Mouse (Mus musculus) hindbrain, embryonic 14.5 days (tissue): Measurements from ENCODE around the gene Col6a6. TPM values are rescaled to one million over a fixed set of nuclear protein-coding genes. Genes with fewer than 3 reads are reported as not detected.
"Not testable (repeated sequence)": the region's sequence is repeated elsewhere in the genome, so short reads cannot be mapped to it uniquely, and the experiment has no call there.

Experiments used
- ATAC-seq: fragments of 200-750 bp; cut with Nextera tagmentation; 2 replicates; pipeline ENCODE4 v1.8.0; 2017; ENCODE audit warnings: moderate number of reproducible peaks, mild to moderate bottlenecking, moderate TSS enrichment, moderate library complexity; ENCODE audit not compliant: low FRiP score
- DNase-seq: peaks from one replicate; pipeline ENCODE4 v3.0.0-alpha.2; 2015; ENCODE audit warnings: low spot score
- H3K27ac ChIP-seq: fragments of 300-500 bp; sonication (generic); 2 replicates; pipeline ENCODE4 v1.5.1; 2014; ENCODE audit warnings: mild to moderate bottlenecking, moderate library complexity
- H3K27me3 ChIP-seq: fragments of 300-500 bp; sonication (generic); 2 replicates; pipeline ENCODE4 v1.6.1; 2014; ENCODE audit warnings: mild to moderate bottlenecking, low read length, mixed read lengths; ENCODE audit not compliant: control insufficient read depth, insufficient read depth
- H3K36me3 ChIP-seq: fragments of 300-500 bp; sonication (generic); replicated peaks from 2 replicates; pipeline ENCODE4 v1.6.1; 2014; ENCODE audit not compliant: control insufficient read depth, insufficient read depth
- H3K4me1 ChIP-seq: fragments of 300-500 bp; sonication (generic); replicated peaks from 2 replicates; pipeline ENCODE4 v1.6.1; 2014; ENCODE audit warnings: antibody characterized with exemption, low read length, mixed read lengths; ENCODE audit not compliant: control insufficient read depth, insufficient read depth
- H3K4me2 ChIP-seq: fragments of 300-500 bp; sonication (generic); replicated peaks from 2 replicates; pipeline ENCODE4 v1.6.1; 2014; ENCODE audit warnings: mild to moderate bottlenecking, moderate library complexity
- H3K4me3 ChIP-seq: fragments of 300-500 bp; sonication (generic); replicated peaks from 2 replicates; pipeline ENCODE4 v1.5.1; 2014; ENCODE audit warnings: mild to moderate bottlenecking, low read length
- H3K9ac ChIP-seq: fragments of 300-500 bp; sonication (generic); 2 replicates; pipeline ENCODE4 v1.6.1; 2014
- H3K9me3 ChIP-seq: fragments of 300-500 bp; sonication (generic); 2 replicates; pipeline ENCODE4 v1.6.1; 2016; ENCODE audit warnings: low read length; ENCODE audit not compliant: control insufficient read depth
- WGBS: fragments of 180-500 bp; shearing (Covaris S2); extraction: QIAGEN DNeasy Blood & Tissue Kit; methylation state at CpG from one replicate; pipeline ENCODE4 v1.1.7; 2014; 5-methylcytosine and 5-hydroxymethylcytosine counted together
- polyA plus RNA-seq: library from polyadenylated mRNA; unstranded; fragments of >200 nt; fragmentation: Nextera tagmentation; extraction: Ambion mirVana; gene quantifications from 2 replicates; pipeline ENCODE4 v1.2.1, GENCODE M21; 2014

Gene Col6a6
- polyA plus RNA-seq, 1 experiment from 2014 or later = 0.11 TPM

- H3K9ac ChIP-seq, H3K4me2 ChIP-seq, H3K9me3 ChIP-seq, H3K27ac ChIP-seq, H3K36me3 ChIP-seq, H3K4me1 ChIP-seq, H3K4me3 ChIP-seq, DNase-seq, H3K27me3 ChIP-seq, ATAC-seq: not testable (repeated sequence)
- WGBS = 66% methylated on average over 5 of the region's 5 CpGs
Observed at GRCm38 (mm10) chr9:105841386-105841785, 13.4 kb upstream of the Col6a6 start.

GRCm38 (mm10) chr9:105839147-105839515 lies 11.2 kb upstream of the Col6a6 start:
- Histone ChIP-seq H3K27me3 (no peaks in the 10 kb centered on the region), H3K36me3 (no peaks in the 10 kb centered on the region)

GRCm38 (mm10) chr9:105838396-105839146 lies 10.6 kb upstream of the Col6a6 start:
- Histone ChIP-seq H3K9ac (no peak overlapping the region), H3K27me3 (no peaks in the 10 kb centered on the region), H3K4me2 (no peak overlapping the region), H3K36me3 (no peaks in the 10 kb centered on the region), H3K27ac (no peak overlapping the region), H3K4me3 (no peak overlapping the region), H3K9me3 (no peaks in the 10 kb centered on the region), H3K4me1 (no peaks in the 10 kb centered on the region)
- ATAC-seq (no peak), DNase-seq (no peak)
- 85% methylated on average over 4 of the region's 4 CpGs for WGBS

More at GRCm38 (mm10) chr9:105839147-105839515, 11.2 kb upstream of the Col6a6 start:
- no peak overlapping the region for H3K27ac ChIP-seq
- H3K9me3 ChIP-seq = no peaks in the 10 kb centered on the region
- no peak overlapping the region for H3K9ac ChIP-seq
- H3K4me3 ChIP-seq = no peak overlapping the region
- ATAC-seq (no peak), DNase-seq (no peak)
- H3K4me1 ChIP-seq = no peaks in the 10 kb centered on the region
- WGBS = 83% methylated on average over 5 of the region's 5 CpGs
- no peak overlapping the region for H3K4me2 ChIP-seq

- WGBS = 75% methylated on average over 7 of the region's 7 CpGs
- H3K4me1 ChIP-seq = no peaks in the 10 kb centered on the region
- no peaks in the 10 kb centered on the region for H3K36me3 ChIP-seq
- no peak overlapping the region for H3K4me2 ChIP-seq
- H3K27ac ChIP-seq = no peak overlapping the region
- no peak overlapping the region for H3K9ac ChIP-seq
- ATAC-seq (no peak), DNase-seq (no peak)
- no peaks in the 10 kb centered on the region for H3K27me3 ChIP-seq
- no peaks in the 10 kb centered on the region for H3K9me3 ChIP-seq
- no peak overlapping the region for H3K4me3 ChIP-seq
Observed at GRCm38 (mm10) chr9:105835587-105835986, 7.6 kb upstream of the Col6a6 start.

GRCm38 (mm10) chr9:105834799-105835198 lies 6.8 kb upstream of the Col6a6 start:
- WGBS = 51% methylated on average over 4 of the region's 4 CpGs
- H3K4me2 ChIP-seq = no peak overlapping the region
- H3K27me3 ChIP-seq = no peaks in the 10 kb centered on the region
- no peak overlapping the region for H3K27ac ChIP-seq
- no peaks in the 10 kb centered on the region for H3K36me3 ChIP-seq
- DNase-seq (no peak), ATAC-seq (no peak)
- H3K9ac ChIP-seq = no peak overlapping the region
- no peaks in the 10 kb centered on the region for H3K4me1 ChIP-seq
- H3K9me3 ChIP-seq = no peaks in the 10 kb centered on the region
- H3K4me3 ChIP-seq = no peak overlapping the region

GRCm38 (mm10) chr9:105831291-105831690 lies 3.3 kb upstream of the Col6a6 start:
- no peak overlapping the region for H3K4me3 ChIP-seq
- DNase-seq (no peak), ATAC-seq (no peak)
- H3K4me1 ChIP-seq = 0 out of 2 replicates have a peak, but pooled peaks cover 9% of the 10 kb centered on the region
- H3K9me3 ChIP-seq = no peaks in the 10 kb centered on the region
- no peak overlapping the region for H3K27ac ChIP-seq
- H3K27me3 ChIP-seq = no peaks in the 10 kb centered on the region; the same call in 1 of the 2 replicates
- H3K4me2 ChIP-seq = no peak overlapping the region
- no peaks in the 10 kb centered on the region for H3K36me3 ChIP-seq
- WGBS = 92% methylated on average over 9 of the region's 9 CpGs
- no peak overlapping the region for H3K9ac ChIP-seq

- H3K4me1 ChIP-seq = 0 out of 2 replicates have a peak, but pooled peaks cover 9% of the 10 kb centered on the region
- no peaks in the 10 kb centered on the region for H3K9me3 ChIP-seq
- H3K4me2 ChIP-seq = no peak overlapping the region
- no peak overlapping the region for H3K4me3 ChIP-seq
- WGBS = 69% methylated on average over 8 of the region's 8 CpGs
- H3K9ac ChIP-seq = no peak overlapping the region
- no peaks in the 10 kb centered on the region; the same call in 1 of the 2 replicates for H3K27me3 ChIP-seq
- no peak overlapping the region for H3K27ac ChIP-seq
- DNase-seq (no peak), ATAC-seq (no peak)
- H3K36me3 ChIP-seq = no peaks in the 10 kb centered on the region
Observed at GRCm38 (mm10) chr9:105827076-105827647, 798 bp downstream of the Col6a6 start.

GRCm38 (mm10) chr9:105820711-105821110 lies 7.2 kb downstream of the Col6a6 start:
- no peak overlapping the region for H3K27ac ChIP-seq
- no peak overlapping the region for H3K4me3 ChIP-seq
- no peak overlapping the region for H3K4me2 ChIP-seq
- no peak overlapping the region for H3K9ac ChIP-seq
- H3K4me1 ChIP-seq = no peaks in the 10 kb centered on the region
- no peaks in the 10 kb centered on the region for H3K36me3 ChIP-seq
- no peaks in the 10 kb centered on the region for H3K27me3 ChIP-seq
- no peaks in the 10 kb centered on the region for H3K9me3 ChIP-seq
- DNase-seq (no peak), ATAC-seq (no peak)
- 92% methylated on average over 6 of the region's 6 CpGs for WGBS

GRCm38 (mm10) chr9:105819155-105819709 lies 8.7 kb downstream of the Col6a6 start:
- no peak for ATAC-seq
- Histone ChIP-seq H3K27me3 (no peaks in the 10 kb centered on the region), H3K4me1 (no peaks in the 10 kb centered on the region), H3K9ac (no peak overlapping the region), H3K4me3 (no peak overlapping the region), H3K4me2 (no peak overlapping the region), H3K36me3 (no peaks in the 10 kb centered on the region), H3K9me3 (no peaks in the 10 kb centered on the region), H3K27ac (no peak overlapping the region)
- DNase-seq = no peak
- WGBS = 76% methylated on average over 29 of the region's 29 CpGs
